Mouse (Mus musculus) cortical plate, adult 2 months (tissue): Measurements from ENCODE around the gene Chga.

Experiments used
- CTCF ChIP-seq: fragments of 200-500 bp; IDR thresholded peaks from 2 replicates; pipeline ENCODE4 v1.5.1; 2011; ENCODE audit warnings: mild to moderate bottlenecking, control low read depth, low read length; ENCODE audit not compliant: insufficient read depth; ENCODE audit errors: extremely low read depth
- POLR2A ChIP-seq: fragments of 200-500 bp; IDR thresholded peaks from 2 replicates; pipeline ENCODE4 v1.6.1; 2011; ENCODE audit warnings: mild to moderate bottlenecking, low read length, control low read depth; ENCODE audit not compliant: insufficient read depth; ENCODE audit errors: extremely low read depth

GRCm38 (mm10) chr12:102553705-102554275 is 979 bp upstream of the Chga start:
- no peak for TF ChIP-seq POLR2A
- TF ChIP-seq CTCF, result no peak
